Mouse (Mus musculus): Measurements from ENCODE around the gene Tbrg4. TPM values are rescaled to one million over a fixed set of nuclear protein-coding genes. Genes with fewer than 3 reads are reported as not detected.
"Not testable (repeated sequence)": the region's sequence is repeated elsewhere in the genome, so short reads cannot be mapped to it uniquely, and the experiment has no call there.

Gene Tbrg4
- polyA plus RNA-seq, 1 experiment from 2014 or later = 58.0 TPM

- Histone ChIP-seq H3K27ac (ENCODE audit: low read depth) (no peak overlapping the region), H3K9me3 (ENCODE audit: control insufficient read depth, low read length) (no peaks in the 10 kb centered on the region), H3K27me3 (replicated peaks; ENCODE audit: control insufficient read depth, insufficient read depth, low read length) (no peaks in the 10 kb centered on the region), H3K36me3 (ENCODE audit: control insufficient read depth, insufficient read depth, low read length) (no peaks in the 10 kb centered on the region), H3K4me2 (ENCODE audit: low read length) (no peak overlapping the region), H3K9ac (ENCODE audit: low read length) (no peak overlapping the region), H3K4me3 (ENCODE audit: low read depth, low read length) (no peak overlapping the region), H3K4me1 (replicated peaks; ENCODE audit: control insufficient read depth, insufficient read depth, low read length) (no peaks in the 10 kb centered on the region)
- WGBS = 0% methylated on average over 2 of the region's 2 CpGs
- ATAC-seq (replicated peaks; ENCODE audit: low FRiP score, low TSS enrichment, low read depth) = peak; percentile 51
- DNase-seq (ENCODE audit: low spot score) = peak; percentile 82
These were observed 29.0 kb upstream of the Tbrg4 start for GRCm38 (mm10) chr11:6654903-6655302.

DNA sequence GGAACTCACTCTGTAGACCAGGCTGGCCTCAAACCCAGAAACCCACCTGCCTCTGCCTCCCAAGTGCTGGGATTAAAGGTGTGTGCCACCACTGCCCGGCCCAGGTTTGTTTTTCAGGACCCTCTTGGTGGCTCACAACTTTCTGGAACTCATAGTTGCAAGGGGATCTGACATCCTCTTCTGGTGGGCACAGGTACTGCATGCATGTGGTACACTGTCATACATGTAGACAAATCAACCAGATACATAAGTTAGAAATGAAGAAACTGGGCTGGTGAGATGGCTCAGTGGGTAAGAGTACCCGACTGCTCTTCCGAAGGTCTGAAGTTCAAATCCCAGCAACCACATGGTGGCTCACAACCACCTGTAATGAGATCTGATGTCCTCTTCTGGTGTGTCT lies 27.1 kb upstream of the Tbrg4 start:
- H3K4me3 ChIP-seq (ENCODE audit: low read depth, low read length); H3K4me1 ChIP-seq (replicated peaks; ENCODE audit: control insufficient read depth, insufficient read depth, low read length); H3K9me3 ChIP-seq (ENCODE audit: control insufficient read depth, low read length); ATAC-seq (replicated peaks; ENCODE audit: low FRiP score, low TSS enrichment, low read depth); DNase-seq (ENCODE audit: low spot score); H3K27me3 ChIP-seq (replicated peaks; ENCODE audit: control insufficient read depth, insufficient read depth, low read length); H3K27ac ChIP-seq (ENCODE audit: low read depth); H3K4me2 ChIP-seq (ENCODE audit: low read length); H3K9ac ChIP-seq (ENCODE audit: low read length); H3K36me3 ChIP-seq (ENCODE audit: control insufficient read depth, insufficient read depth, low read length): not testable (repeated sequence)
- 86% methylated on average over 3 of the region's 3 CpGs for WGBS

DNA sequence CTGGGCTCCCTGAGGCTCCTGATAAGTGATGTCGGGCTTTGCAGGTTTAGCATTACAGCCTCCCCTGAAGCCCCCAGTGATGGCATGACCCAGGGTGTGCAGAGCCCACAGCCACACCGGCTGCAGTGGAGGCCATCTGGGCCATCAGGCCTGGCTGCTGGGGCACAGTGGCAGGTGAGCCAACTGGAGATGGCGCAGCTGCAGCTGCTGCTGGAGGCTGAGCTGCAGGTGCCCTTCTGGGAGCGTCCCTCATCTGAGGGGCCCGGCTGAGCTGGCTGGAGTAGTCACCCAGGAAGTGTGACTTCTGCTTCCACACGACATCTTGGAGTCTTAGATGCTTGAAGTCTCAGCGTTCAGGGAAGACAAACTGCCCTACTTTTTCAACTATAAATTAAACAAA lies 24.7 kb upstream of the Tbrg4 start:
- ATAC-seq (replicated peaks; ENCODE audit: low FRiP score, low TSS enrichment, low read depth) = no peak
- Histone ChIP-seq H3K27ac (ENCODE audit: low read depth) (no peak overlapping the region), H3K36me3 (ENCODE audit: control insufficient read depth, insufficient read depth, low read length) (no peaks in the 10 kb centered on the region), H3K4me3 (ENCODE audit: low read depth, low read length) (no peak overlapping the region), H3K4me1 (replicated peaks; ENCODE audit: control insufficient read depth, insufficient read depth, low read length) (no peaks in the 10 kb centered on the region), H3K9ac (ENCODE audit: low read length) (no peak overlapping the region), H3K9me3 (ENCODE audit: control insufficient read depth, low read length) (no peaks in the 10 kb centered on the region), H3K27me3 (replicated peaks; ENCODE audit: control insufficient read depth, insufficient read depth, low read length) (no peaks in the 10 kb centered on the region), H3K4me2 (ENCODE audit: low read length) (no peak overlapping the region)
- WGBS = 61% methylated on average over 7 of the region's 7 CpGs
- DNase-seq (ENCODE audit: low spot score) = no peak

GRCm38 (mm10) chr11:6647831-6648724 lies 22.2 kb upstream of the Tbrg4 start:
- no peak overlapping the region for H3K27ac ChIP-seq (ENCODE audit: low read depth)
- no peak overlapping the region for H3K9ac ChIP-seq (ENCODE audit: low read length)

DNA sequence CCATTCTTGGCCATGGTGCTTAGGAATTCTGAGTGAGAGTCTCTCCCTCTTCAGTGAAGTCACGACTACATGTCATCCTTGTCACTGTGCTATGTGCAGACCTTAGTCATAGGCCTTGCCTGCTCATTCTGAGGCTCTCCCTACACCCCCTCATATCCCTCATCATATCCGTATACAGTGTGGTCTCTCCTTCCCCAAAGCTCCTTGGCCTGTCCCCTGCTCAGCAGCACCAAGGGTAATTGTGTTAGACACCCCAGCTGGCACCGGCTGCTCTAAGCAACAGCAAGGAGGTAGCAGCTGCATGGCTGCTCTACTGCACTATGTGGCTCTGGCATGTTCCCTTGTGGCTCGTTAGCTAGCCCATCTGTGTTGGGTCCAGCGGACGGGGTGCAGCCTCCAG lies 18.7 kb upstream of the Tbrg4 start:
- ATAC-seq (replicated peaks; ENCODE audit: low FRiP score, low TSS enrichment, low read depth) (no peak; the same call in 1 of the 2 replicates), DNase-seq (ENCODE audit: low spot score) (no peak)
- Histone ChIP-seq H3K4me1 (replicated peaks; ENCODE audit: control insufficient read depth, insufficient read depth, low read length) (no peaks in the 10 kb centered on the region), H3K4me2 (ENCODE audit: low read length) (no peak overlapping the region), H3K36me3 (ENCODE audit: control insufficient read depth, insufficient read depth, low read length) (no peaks in the 10 kb centered on the region), H3K27me3 (replicated peaks; ENCODE audit: control insufficient read depth, insufficient read depth, low read length) (no peaks in the 10 kb centered on the region), H3K27ac (ENCODE audit: low read depth) (no peak overlapping the region), H3K4me3 (ENCODE audit: low read depth, low read length) (no peak overlapping the region), H3K9ac (ENCODE audit: low read length) (no peak overlapping the region), H3K9me3 (ENCODE audit: control insufficient read depth, low read length) (no peaks in the 10 kb centered on the region)
- WGBS = 76% methylated on average over 6 of the region's 6 CpGs

More at GRCm38 (mm10) chr11:6647831-6648724, 22.2 kb upstream of the Tbrg4 start:
- 55% methylated on average over 9 of the region's 9 CpGs for WGBS
- Histone ChIP-seq H3K27me3 (replicated peaks; ENCODE audit: control insufficient read depth, insufficient read depth, low read length) (no peaks in the 10 kb centered on the region), H3K4me3 (ENCODE audit: low read depth, low read length) (no peak overlapping the region), H3K36me3 (ENCODE audit: control insufficient read depth, insufficient read depth, low read length) (no peaks in the 10 kb centered on the region), H3K4me2 (ENCODE audit: low read length) (no peak overlapping the region), H3K4me1 (replicated peaks; ENCODE audit: control insufficient read depth, insufficient read depth, low read length) (no peaks in the 10 kb centered on the region), H3K9me3 (ENCODE audit: control insufficient read depth, low read length) (no peaks in the 10 kb centered on the region)
- DNase-seq (ENCODE audit: low spot score) = no peak
- no peak for ATAC-seq (replicated peaks; ENCODE audit: low FRiP score, low TSS enrichment, low read depth)

DNA sequence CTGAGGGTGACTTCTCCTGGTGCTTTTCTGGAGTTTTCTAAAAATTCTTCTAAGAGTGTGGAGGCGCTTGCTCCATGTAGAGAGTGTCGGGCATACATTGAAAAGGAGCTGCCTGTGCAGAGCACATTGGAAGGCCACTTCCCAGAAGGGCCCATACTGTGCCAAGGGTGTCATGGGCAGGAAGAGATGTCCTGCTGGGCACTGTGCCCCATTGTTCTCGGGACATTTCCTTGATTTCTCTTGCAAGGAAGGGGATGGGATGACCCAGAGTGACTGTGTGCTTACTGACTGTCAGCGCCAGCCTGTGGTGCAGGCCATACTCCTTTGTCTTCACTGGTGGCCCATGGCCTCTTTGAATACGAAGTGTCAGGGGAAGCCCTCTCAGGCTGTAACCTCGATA lies 13.2 kb upstream of the Tbrg4 start:
- H3K36me3 ChIP-seq (ENCODE audit: control insufficient read depth, insufficient read depth, low read length) = no peaks in the 10 kb centered on the region
- H3K9me3 ChIP-seq (ENCODE audit: control insufficient read depth, low read length) = no peaks in the 10 kb centered on the region
- ATAC-seq (replicated peaks; ENCODE audit: low FRiP score, low TSS enrichment, low read depth) (no peak), DNase-seq (ENCODE audit: low spot score) (no peak)
- H3K27ac ChIP-seq (ENCODE audit: low read depth) = no peak overlapping the region
- no peak overlapping the region for H3K4me3 ChIP-seq (ENCODE audit: low read depth, low read length)
- WGBS = 82% methylated on average over 6 of the region's 6 CpGs
- H3K4me2 ChIP-seq (ENCODE audit: low read length) = no peak overlapping the region
- no peaks in the 10 kb centered on the region for H3K4me1 ChIP-seq (replicated peaks; ENCODE audit: control insufficient read depth, insufficient read depth, low read length)
- no peak overlapping the region for H3K9ac ChIP-seq (ENCODE audit: low read length)
- no peaks in the 10 kb centered on the region for H3K27me3 ChIP-seq (replicated peaks; ENCODE audit: control insufficient read depth, insufficient read depth, low read length)

GRCm38 (mm10) chr11:6638537-6638936 lies 12.7 kb upstream of the Tbrg4 start, which contains the start of gene Wap:
TSS of gene Wap (minus strand) at chr11:6638637.
- DNase-seq (ENCODE audit: low spot score) = no peak
- H3K4me2 ChIP-seq (ENCODE audit: low read length) = no peak within 1 kb of the TSS
- no peak within 1 kb of the TSS for H3K27ac ChIP-seq (ENCODE audit: low read depth)
- WGBS = 88% methylated on average over 4 of the region's 4 CpGs
- no peaks in the 10 kb centered on the region for H3K9me3 ChIP-seq (ENCODE audit: control insufficient read depth, low read length)
- H3K27me3 ChIP-seq (replicated peaks; ENCODE audit: control insufficient read depth, insufficient read depth, low read length) = no peaks in the 10 kb centered on the region
- no peaks in the 10 kb centered on the region for H3K4me1 ChIP-seq (replicated peaks; ENCODE audit: control insufficient read depth, insufficient read depth, low read length)
- H3K9ac ChIP-seq (ENCODE audit: low read length) = no peak within 1 kb of the TSS
- H3K4me3 ChIP-seq (ENCODE audit: low read depth, low read length) = no peak within 1 kb of the TSS
- no peaks in the 10 kb centered on the region for H3K36me3 ChIP-seq (ENCODE audit: control insufficient read depth, insufficient read depth, low read length)
- no peak for ATAC-seq (replicated peaks; ENCODE audit: low FRiP score, low TSS enrichment, low read depth)

- Histone ChIP-seq H3K27me3 (replicated peaks; ENCODE audit: control insufficient read depth, insufficient read depth, low read length) (no peaks in the 10 kb centered on the region), H3K4me1 (replicated peaks; ENCODE audit: control insufficient read depth, insufficient read depth, low read length) (no peaks in the 10 kb centered on the region), H3K36me3 (ENCODE audit: control insufficient read depth, insufficient read depth, low read length) (no peaks in the 10 kb centered on the region), H3K27ac (ENCODE audit: low read depth) (no peak overlapping the region), H3K9ac (ENCODE audit: low read length) (no peak overlapping the region), H3K9me3 (ENCODE audit: control insufficient read depth, low read length) (no peaks in the 10 kb centered on the region), H3K4me2 (ENCODE audit: low read length) (no peak overlapping the region), H3K4me3 (ENCODE audit: low read depth, low read length) (no peak overlapping the region)
- DNase-seq (ENCODE audit: low spot score) = no peak
- 73% methylated on average over 8 of the region's 8 CpGs for WGBS
- no peak for ATAC-seq (replicated peaks; ENCODE audit: low FRiP score, low TSS enrichment, low read depth)
These were observed 10.3 kb upstream of the Tbrg4 start for GRCm38 (mm10) chr11:6636150-6636549.

DNA sequence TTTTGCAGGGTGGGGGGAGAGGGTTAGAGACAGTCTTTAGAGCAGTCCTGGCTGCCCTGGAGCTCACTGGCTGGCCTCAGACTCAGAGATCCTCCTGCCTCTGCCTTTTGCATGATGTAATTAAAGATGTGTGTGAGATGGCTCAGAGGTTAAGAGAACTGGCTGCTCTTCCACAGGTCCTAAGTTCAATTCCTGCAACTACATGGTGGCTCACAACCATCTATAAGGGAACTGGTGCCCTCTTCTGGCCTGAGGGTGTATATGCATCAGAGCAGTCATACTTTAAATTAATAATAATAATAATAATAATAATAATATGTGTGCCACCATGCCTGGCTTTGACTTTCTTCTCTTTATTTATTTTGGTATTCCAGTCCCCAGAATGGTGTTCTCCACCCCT lies 3.8 kb upstream of the Tbrg4 start:
- H3K9ac ChIP-seq (ENCODE audit: low read length) = no peak overlapping the region
- no peaks in the 10 kb centered on the region for H3K27me3 ChIP-seq (replicated peaks; ENCODE audit: control insufficient read depth, insufficient read depth, low read length)
- H3K36me3 ChIP-seq (ENCODE audit: control insufficient read depth, insufficient read depth, low read length) = no peaks in the 10 kb centered on the region
- no peak overlapping the region for H3K4me2 ChIP-seq (ENCODE audit: low read length)
- ATAC-seq (replicated peaks; ENCODE audit: low FRiP score, low TSS enrichment, low read depth) = no peak
- H3K4me3 ChIP-seq (ENCODE audit: low read depth, low read length) = no peak overlapping the region
- DNase-seq (ENCODE audit: low spot score) = no peak
- H3K4me1 ChIP-seq (replicated peaks; ENCODE audit: control insufficient read depth, insufficient read depth, low read length) = peaks cover 10% of the 10 kb centered on the region
- H3K27ac ChIP-seq (ENCODE audit: low read depth) = no peak overlapping the region
- no peaks in the 10 kb centered on the region for H3K9me3 ChIP-seq (ENCODE audit: control insufficient read depth, low read length)
